Mouse (Mus musculus): Measurements from ENCODE around the gene Smim26.

- TF ChIP-seq CTCF (IDR thresholded peaks at IDR 0.05; ENCODE audit: borderline replicate concordance, insufficient read depth, low read length) (no peak), POLR2A (IDR thresholded peaks at IDR 0.05; ENCODE audit: low read depth, low read length) (no peak)
These were observed 46.2 kb downstream of the Smim26 start for GRCm38 (mm10) chr2:144640101-144640500.
